Mouse (Mus musculus): ENCODE data around the gene Plcxd2. TPM values are rescaled to one million over a fixed set of nuclear protein-coding genes. Genes with fewer than 3 reads are reported as not detected.

The Plcxd2 gene
- 0.50 TPM for polyA plus RNA-seq (2012; fragmentation: generic; extraction: Trizol)
- long read RNA-seq, experiment 1: 0 reads
- long read RNA-seq, experiment 2, partial matches to known transcripts: 0 of 1 reads
- long read RNA-seq, experiment 2, other reads (novel, unspliced or antisense): 1 of 1 reads

DNA sequence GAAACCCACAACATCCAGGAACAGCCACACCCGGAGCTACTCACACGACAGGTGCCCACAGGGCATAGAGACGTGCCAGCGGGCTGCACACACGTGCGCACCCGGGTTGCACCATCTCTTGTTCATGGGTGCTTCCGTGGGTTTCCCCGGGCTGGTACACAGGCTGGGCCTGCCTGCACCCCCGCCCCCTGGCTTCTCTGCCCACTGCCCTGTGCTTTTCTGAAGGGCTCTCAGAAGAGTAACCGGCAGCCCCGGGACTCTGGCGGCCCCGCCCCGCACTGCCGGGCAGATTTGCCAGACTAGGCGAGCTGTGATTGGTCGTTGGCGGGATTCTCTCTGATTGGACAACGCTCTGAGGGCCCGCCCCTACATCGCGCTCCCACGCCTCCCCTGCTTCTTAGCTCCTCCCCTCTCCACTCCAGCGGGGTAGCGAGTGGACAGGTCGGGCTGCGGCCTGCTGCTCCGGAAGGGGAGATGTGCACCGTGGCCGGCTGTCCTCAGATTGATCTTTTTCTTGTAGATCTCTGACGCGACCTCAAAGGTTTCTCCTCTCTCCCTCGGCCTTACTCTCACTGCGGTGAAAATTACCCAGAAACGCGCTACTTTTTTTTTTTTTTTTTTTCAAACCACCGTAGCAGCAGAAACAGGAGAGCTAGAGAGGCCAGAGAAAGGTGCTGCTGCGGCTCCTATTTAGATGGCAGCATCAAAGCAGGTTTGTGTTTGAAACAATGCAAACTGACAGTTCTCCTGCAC is at the start of gene Plcxd2:
Gene Plcxd2, minus strand, starts transcription at position 66 of the 753 bp plus-strand sequence.
- H3K27me3 ChIP-seq (ENCODE audit: control insufficient read depth, insufficient read depth, insufficient read length): no peaks in the 10 kb centered on the region
- no peaks in the 10 kb centered on the region for H3K79me3 ChIP-seq (ENCODE audit: low read depth)
- peak within 1 kb of the TSS; percentile 85 for H3ac ChIP-seq (ENCODE audit: control insufficient read depth, insufficient read length, low read depth)
- peak within 1 kb of the TSS; percentile 36 for H3K4me3 ChIP-seq (ENCODE audit: insufficient read depth, poor library complexity, severe bottlenecking)
- TF ChIP-seq MAX (IDR thresholded peaks at IDR 0.05): no peak
- no peak for TF ChIP-seq USF1 (IDR thresholded peaks at IDR 0.05; ENCODE audit: low read depth)
- TF ChIP-seq FOSL1 (IDR thresholded peaks at IDR 0.05; ENCODE audit: insufficient read depth, low read length, poor library complexity, severe bottlenecking): no peak
- TF ChIP-seq MYOG (IDR thresholded peaks at IDR 0.05; ENCODE audit: control insufficient read depth, extremely low read depth, insufficient read length): no peak
- TF ChIP-seq CTCF (IDR thresholded peaks at IDR 0.05; ENCODE audit: control insufficient read depth, insufficient read depth, insufficient read length): no peak
- no peak for TF ChIP-seq CEBPB (IDR thresholded peaks at IDR 0.05; ENCODE audit: low read depth)
- H3K79me2 ChIP-seq (ENCODE audit: control insufficient read depth, insufficient read depth): no peaks in the 10 kb centered on the region
- H3K36me3 ChIP-seq (ENCODE audit: control insufficient read depth, insufficient read depth): no peaks in the 10 kb centered on the region

DNA sequence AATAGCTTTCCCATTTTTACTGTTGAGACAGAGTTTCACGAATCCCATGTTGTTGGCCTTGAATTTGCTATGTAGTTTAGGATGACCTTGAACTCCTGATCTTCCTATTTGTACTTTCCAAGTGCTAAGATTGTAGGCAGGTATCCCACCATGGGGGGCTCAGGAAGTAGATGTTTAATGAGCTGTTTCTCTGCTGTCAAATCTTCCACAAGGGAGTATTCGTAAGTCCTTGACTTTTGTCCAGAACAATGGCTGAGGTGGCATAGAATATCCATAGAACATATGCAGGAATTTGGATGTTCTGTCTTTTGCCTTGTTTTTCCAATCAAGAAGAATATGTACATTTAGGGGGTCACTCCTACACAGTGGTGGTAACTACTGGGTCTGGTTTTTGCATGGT is 36.9 kb upstream of the Plcxd2 start:
- no peaks in the 10 kb centered on the region for H3K27me3 ChIP-seq (ENCODE audit: control insufficient read depth, insufficient read depth, insufficient read length)
- H3ac ChIP-seq (ENCODE audit: control insufficient read depth, insufficient read length, low read depth): no peak overlapping the region
- TF ChIP-seq MAX (IDR thresholded peaks at IDR 0.05) (no peak), MYOD1 (IDR thresholded peaks at IDR 0.05; ENCODE audit: control insufficient read depth, insufficient read length, low read depth) (no peak), MYOG (IDR thresholded peaks at IDR 0.05; ENCODE audit: control insufficient read depth, extremely low read depth, insufficient read length) (no peak), CEBPB (IDR thresholded peaks at IDR 0.05; ENCODE audit: low read depth) (no peak), USF1 (IDR thresholded peaks at IDR 0.05; ENCODE audit: low read depth) (no peak), CTCF (IDR thresholded peaks at IDR 0.05; ENCODE audit: control insufficient read depth, insufficient read depth, insufficient read length) (no peak), FOSL1 (IDR thresholded peaks at IDR 0.05; ENCODE audit: insufficient read depth, low read length, poor library complexity, severe bottlenecking) (no peak)

DNA sequence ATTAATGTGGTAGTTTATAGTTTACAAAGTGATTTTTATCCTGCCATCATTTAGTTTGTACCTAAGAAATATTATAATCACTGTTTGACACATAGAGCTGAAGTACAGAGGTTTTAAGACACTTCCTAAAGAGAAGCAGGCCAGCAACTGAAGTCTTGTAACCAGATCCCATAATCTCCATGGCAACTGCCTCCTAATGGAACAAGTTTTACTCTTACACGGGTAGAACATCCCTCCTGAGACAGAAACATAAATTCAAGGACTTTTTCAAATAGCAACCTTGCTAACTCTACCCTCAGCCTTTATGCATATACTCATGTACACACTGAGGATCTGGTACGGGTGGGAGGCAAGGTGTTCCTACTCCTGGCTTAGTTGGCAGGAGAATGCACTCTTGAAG is 26.2 kb upstream of the Plcxd2 start:
- Histone ChIP-seq H3K36me3 (ENCODE audit: control insufficient read depth, insufficient read depth) (no peaks in the 10 kb centered on the region), H3K27me3 (ENCODE audit: control insufficient read depth, insufficient read depth, insufficient read length) (no peaks in the 10 kb centered on the region), H3ac (ENCODE audit: control insufficient read depth, insufficient read length, low read depth) (no peak overlapping the region), H3K79me3 (ENCODE audit: low read depth) (no peaks in the 10 kb centered on the region), H3K4me3 (ENCODE audit: insufficient read depth, poor library complexity, severe bottlenecking) (no peak overlapping the region), H3K79me2 (ENCODE audit: control insufficient read depth, insufficient read depth) (no peaks in the 10 kb centered on the region)
- TF ChIP-seq USF1 (IDR thresholded peaks at IDR 0.05; ENCODE audit: low read depth): no peak
- no peak for TF ChIP-seq MAX (IDR thresholded peaks at IDR 0.05)
- TF ChIP-seq FOSL1 (IDR thresholded peaks at IDR 0.05; ENCODE audit: insufficient read depth, low read length, poor library complexity, severe bottlenecking): no peak
- TF ChIP-seq MYOG (IDR thresholded peaks at IDR 0.05; ENCODE audit: control insufficient read depth, extremely low read depth, insufficient read length): no peak
- no peak for TF ChIP-seq CEBPB (IDR thresholded peaks at IDR 0.05; ENCODE audit: low read depth)
- no peak for TF ChIP-seq CTCF (IDR thresholded peaks at IDR 0.05; ENCODE audit: control insufficient read depth, insufficient read depth, insufficient read length)
- TF ChIP-seq MYOD1 (IDR thresholded peaks at IDR 0.05; ENCODE audit: control insufficient read depth, insufficient read length, low read depth): no peak

More for the DNA sequence above, 36.9 kb upstream of the Plcxd2 start:
- no peaks in the 10 kb centered on the region for H3K79me3 ChIP-seq (ENCODE audit: low read depth)
- no peaks in the 10 kb centered on the region for H3K79me2 ChIP-seq (ENCODE audit: control insufficient read depth, insufficient read depth)
- H3K36me3 ChIP-seq (ENCODE audit: control insufficient read depth, insufficient read depth): no peaks in the 10 kb centered on the region
- H3K4me3 ChIP-seq (ENCODE audit: insufficient read depth, poor library complexity, severe bottlenecking): no peak overlapping the region

DNA sequence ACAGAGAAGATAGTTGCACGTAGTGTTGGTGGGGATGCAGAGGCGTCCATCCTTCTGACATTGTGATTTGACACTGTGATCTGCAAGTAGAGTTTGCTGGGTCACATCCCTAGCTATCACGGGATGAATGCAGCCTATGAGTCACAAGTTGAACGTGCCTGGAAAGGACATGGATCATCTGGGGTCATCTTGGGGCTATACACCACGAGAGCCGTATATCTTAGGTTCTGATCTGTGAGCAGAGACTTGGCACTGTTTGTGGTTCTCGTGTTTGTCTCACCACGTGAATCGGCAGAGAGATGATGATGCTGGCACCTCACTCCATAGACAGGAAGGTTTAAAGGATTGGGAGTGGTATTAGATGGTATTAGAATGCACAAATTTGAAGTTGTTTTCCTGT is 23.9 kb upstream of the Plcxd2 start:
- no peak for TF ChIP-seq CTCF (IDR thresholded peaks at IDR 0.05; ENCODE audit: control insufficient read depth, insufficient read depth, insufficient read length)
- no peak for TF ChIP-seq CEBPB (IDR thresholded peaks at IDR 0.05; ENCODE audit: low read depth)
- TF ChIP-seq USF1 (IDR thresholded peaks at IDR 0.05; ENCODE audit: low read depth): no peak
- no peak for TF ChIP-seq MAX (IDR thresholded peaks at IDR 0.05)
- no peak for TF ChIP-seq MYOD1 (IDR thresholded peaks at IDR 0.05; ENCODE audit: control insufficient read depth, insufficient read length, low read depth)
- TF ChIP-seq MYOG (IDR thresholded peaks at IDR 0.05; ENCODE audit: control insufficient read depth, extremely low read depth, insufficient read length): no peak
- no peak for TF ChIP-seq FOSL1 (IDR thresholded peaks at IDR 0.05; ENCODE audit: insufficient read depth, low read length, poor library complexity, severe bottlenecking)
- H3K36me3 ChIP-seq (ENCODE audit: control insufficient read depth, insufficient read depth): no peaks in the 10 kb centered on the region
- no peaks in the 10 kb centered on the region for H3K27me3 ChIP-seq (ENCODE audit: control insufficient read depth, insufficient read depth, insufficient read length)
- no peak overlapping the region for H3ac ChIP-seq (ENCODE audit: control insufficient read depth, insufficient read length, low read depth)
- no peaks in the 10 kb centered on the region for H3K79me2 ChIP-seq (ENCODE audit: control insufficient read depth, insufficient read depth)
- H3K79me3 ChIP-seq (ENCODE audit: low read depth): no peaks in the 10 kb centered on the region
- no peak overlapping the region for H3K4me3 ChIP-seq (ENCODE audit: insufficient read depth, poor library complexity, severe bottlenecking)

DNA sequence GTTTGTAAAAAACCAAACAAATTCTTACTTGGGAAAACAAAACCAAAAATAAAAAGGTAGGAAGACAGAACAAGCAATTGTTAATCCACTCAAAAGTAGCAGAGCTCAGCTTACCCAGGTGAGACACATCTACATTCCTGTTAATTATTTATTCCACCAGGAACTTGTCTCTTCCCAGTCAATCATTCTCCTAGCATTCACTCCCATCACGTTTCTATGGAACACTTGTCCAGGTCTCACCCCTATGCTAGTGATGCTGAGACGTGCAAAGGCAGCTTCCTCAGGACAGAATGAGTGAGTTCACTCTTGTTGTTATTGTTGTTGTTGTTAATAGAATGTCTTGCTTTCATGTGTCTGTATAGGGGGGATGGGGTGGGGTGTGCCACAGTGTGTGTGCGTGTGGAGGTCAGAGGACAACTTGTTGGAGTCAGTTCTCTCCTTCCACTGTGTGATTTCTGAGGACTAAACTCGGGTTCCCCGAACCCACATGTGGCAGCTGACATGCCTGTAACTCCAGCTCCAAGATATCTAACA is 13.0 kb upstream of the Plcxd2 start:
- H3K4me3 ChIP-seq (ENCODE audit: insufficient read depth, poor library complexity, severe bottlenecking): no peak overlapping the region
- H3K36me3 ChIP-seq (ENCODE audit: control insufficient read depth, insufficient read depth): no peaks in the 10 kb centered on the region
- H3K79me2 ChIP-seq (ENCODE audit: control insufficient read depth, insufficient read depth): no peaks in the 10 kb centered on the region
- no peaks in the 10 kb centered on the region for H3K79me3 ChIP-seq (ENCODE audit: low read depth)
- no peaks in the 10 kb centered on the region for H3K27me3 ChIP-seq (ENCODE audit: control insufficient read depth, insufficient read depth, insufficient read length)
- H3ac ChIP-seq (ENCODE audit: control insufficient read depth, insufficient read length, low read depth): no peak overlapping the region
- TF ChIP-seq MAX (IDR thresholded peaks at IDR 0.05): no peak
- TF ChIP-seq MYOG (IDR thresholded peaks at IDR 0.05; ENCODE audit: control insufficient read depth, extremely low read depth, insufficient read length): no peak
- TF ChIP-seq USF1 (IDR thresholded peaks at IDR 0.05; ENCODE audit: low read depth): no peak
- TF ChIP-seq CTCF (IDR thresholded peaks at IDR 0.05; ENCODE audit: control insufficient read depth, insufficient read depth, insufficient read length): no peak
- TF ChIP-seq MYOD1 (IDR thresholded peaks at IDR 0.05; ENCODE audit: control insufficient read depth, insufficient read length, low read depth): no peak
- no peak for TF ChIP-seq FOSL1 (IDR thresholded peaks at IDR 0.05; ENCODE audit: insufficient read depth, low read length, poor library complexity, severe bottlenecking)
- TF ChIP-seq CEBPB (IDR thresholded peaks at IDR 0.05; ENCODE audit: low read depth): no peak
